Mouse (Mus musculus) embryonic fibroblast, embryonic 13.5 days (primary cell): Measurements from ENCODE around the gene Prokr2.

Experiments used
- CTCF ChIP-seq: IDR thresholded peaks from 2 replicates; pipeline ENCODE4 v1.5.1; 2011; ENCODE audit warnings: mild to moderate bottlenecking, control low read depth, low read length, moderate library complexity, borderline replicate concordance; ENCODE audit not compliant: insufficient read depth
- POLR2A ChIP-seq: IDR thresholded peaks from 2 replicates; pipeline ENCODE4 v1.6.1; 2011; ENCODE audit warnings: low read depth, mild to moderate bottlenecking, control low read depth, low read length, moderate library complexity

DNA sequence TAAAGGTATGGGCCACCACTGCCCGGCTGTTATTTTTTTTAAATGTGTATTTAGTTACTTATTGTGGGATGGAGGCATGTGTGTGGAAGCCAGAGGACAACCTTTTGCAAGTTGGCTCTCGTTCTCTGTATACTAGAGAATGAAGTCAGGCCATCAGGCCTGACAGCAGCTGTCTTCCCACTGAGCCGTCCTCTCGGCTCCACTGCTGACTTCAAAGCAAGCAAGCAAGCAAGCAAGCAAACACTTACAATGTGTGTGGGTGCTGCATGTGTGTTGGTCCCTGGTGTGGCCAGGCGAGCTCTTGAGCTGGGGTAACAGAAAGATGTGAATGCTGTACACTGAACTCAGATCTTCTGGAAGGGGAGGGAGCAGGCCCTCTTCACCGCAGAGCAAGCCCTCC is 94.4 kb downstream of the Prokr2 start:
- no peak for TF ChIP-seq CTCF
- no peak for TF ChIP-seq POLR2A
